Mouse (Mus musculus) E14TG2a.4 (cell line): ENCODE measurements around the gene Rundc3a.

ENCODE experiments used
- CTCF ChIP-seq: conservative IDR thresholded peaks from 2 replicates; pipeline ENCODE4 v1.5.1; 2014; ENCODE audit warnings: low read length
- POU5F1 ChIP-seq: IDR thresholded peaks from 2 replicates; pipeline ENCODE4 v1.6.1; 2014; ENCODE audit warnings: low read length, borderline replicate concordance

DNA sequence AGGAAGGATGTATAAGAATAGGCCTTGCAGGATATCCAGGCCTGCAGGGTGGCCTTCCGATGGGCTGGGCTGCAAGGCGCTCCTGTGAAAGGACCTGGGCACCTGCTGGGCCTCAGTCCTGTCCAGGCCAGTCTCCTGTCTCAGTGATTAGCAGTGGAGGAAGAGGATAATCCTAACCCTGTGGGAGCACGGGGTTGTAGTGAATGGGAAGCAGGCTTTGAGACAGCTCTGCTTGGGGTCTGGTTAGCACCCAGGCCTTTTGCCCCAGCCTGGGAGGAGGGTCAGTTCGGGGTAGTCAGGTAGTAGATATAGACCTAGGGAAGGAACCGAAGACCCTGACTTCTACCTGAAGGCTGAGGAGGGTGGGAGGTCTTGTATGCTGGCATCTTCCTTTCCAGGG is 45.5 kb upstream of the Rundc3a start:
- TF ChIP-seq CTCF = no peak
- no peak for TF ChIP-seq POU5F1
